Mouse (Mus musculus) cerebellum, adult 9-11 months (tissue): ENCODE results near the gene Parp1.
A peak's percentile ranks its signal among the peaks of the same experiment; 100 is the strongest.
"Not testable (repeated sequence)": the region's sequence is repeated elsewhere in the genome, so short reads cannot be mapped to it uniquely, and the experiment has no call there.

Source experiments
- DNase-seq: peaks from one replicate; pipeline ENCODE4 v3.0.0; 2022

The Parp1 gene

DNA sequence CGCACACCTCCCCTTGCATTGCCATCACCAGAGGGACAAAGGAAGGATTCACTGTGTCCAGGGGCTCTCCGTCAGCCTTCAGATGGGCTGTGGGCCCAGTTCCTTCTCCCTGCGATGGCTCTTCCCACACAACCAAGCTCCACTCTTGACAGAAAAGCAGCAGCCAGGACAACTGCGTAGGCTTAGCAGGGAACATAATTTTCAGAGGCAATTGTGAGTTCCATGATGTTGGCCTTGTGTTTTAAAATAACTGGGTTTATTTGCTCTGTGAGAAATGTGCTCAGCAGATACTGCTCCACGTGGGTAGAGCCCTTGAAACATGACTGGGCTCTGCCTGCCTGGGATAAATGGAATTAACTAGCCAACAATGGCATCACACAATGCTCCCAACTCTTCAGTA lies 3.8 kb upstream of the Parp1 start:
- no peak for DNase-seq

DNA sequence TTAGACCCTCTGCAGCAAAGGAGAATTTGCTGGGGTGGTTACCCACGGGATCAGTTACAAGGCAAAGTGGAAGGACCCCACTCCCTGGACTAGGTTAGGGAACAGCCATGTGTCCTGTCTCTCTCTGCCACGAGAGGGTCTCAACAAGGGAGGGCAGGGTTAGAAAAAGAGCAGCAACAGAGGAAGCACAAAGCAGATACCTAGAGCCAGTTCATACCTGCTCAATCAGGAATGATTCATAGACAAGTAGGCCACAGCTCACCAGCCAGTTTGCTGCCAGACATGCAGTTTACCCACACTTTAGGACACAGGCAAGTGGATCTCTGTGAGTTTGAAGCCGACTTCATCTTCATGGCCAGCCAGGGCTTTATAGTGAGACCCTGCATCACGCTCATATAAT lies 963 bp upstream of the Parp1 start:
- DNase-seq, result no peak

GRCm38 (mm10) chr1:180568248-180568647 lies 476 bp upstream of the Parp1 start:
- DNase-seq, result no peak

DNA sequence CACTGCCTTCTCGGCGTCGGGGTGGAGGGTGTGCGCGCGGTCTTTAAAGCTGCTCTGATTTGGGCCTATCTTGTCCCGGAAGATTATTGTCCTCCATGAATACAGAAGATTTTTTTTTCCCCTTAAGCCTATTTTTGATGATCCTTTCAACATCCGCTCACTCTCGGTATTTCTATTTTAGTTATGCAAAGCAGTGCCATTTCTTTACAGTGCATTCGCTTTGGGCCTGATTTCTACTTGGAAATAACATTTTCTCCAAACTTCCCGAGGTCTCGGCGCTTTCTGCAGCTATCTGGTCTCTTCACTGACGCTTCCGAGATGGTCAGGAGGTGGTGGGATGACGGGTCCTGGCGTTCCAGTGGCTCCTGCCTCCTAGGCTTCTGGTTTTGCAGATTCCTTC lies 729 bp downstream of the Parp1 start:
- DNase-seq, result no peak

DNA sequence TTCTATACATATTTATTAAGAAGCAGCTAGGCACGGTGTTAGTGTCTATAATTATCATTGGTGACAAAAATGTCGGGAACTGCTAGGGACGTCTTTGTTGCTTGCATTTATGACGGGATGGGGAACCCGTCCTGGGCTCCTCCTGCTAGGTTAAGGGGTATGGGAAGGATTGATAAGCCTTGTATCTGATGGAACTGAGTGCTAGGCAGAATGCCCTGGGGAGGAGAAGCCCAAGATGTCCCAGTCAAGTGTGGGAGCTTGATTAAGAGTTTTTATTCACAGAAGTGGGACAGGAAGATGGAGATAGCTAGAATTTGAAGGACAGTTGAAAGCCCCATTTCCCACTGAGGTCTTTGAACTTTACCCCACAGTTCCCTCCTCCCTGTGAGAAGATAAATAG lies 1.5 kb downstream of the Parp1 start:
- no peak for DNase-seq

DNA sequence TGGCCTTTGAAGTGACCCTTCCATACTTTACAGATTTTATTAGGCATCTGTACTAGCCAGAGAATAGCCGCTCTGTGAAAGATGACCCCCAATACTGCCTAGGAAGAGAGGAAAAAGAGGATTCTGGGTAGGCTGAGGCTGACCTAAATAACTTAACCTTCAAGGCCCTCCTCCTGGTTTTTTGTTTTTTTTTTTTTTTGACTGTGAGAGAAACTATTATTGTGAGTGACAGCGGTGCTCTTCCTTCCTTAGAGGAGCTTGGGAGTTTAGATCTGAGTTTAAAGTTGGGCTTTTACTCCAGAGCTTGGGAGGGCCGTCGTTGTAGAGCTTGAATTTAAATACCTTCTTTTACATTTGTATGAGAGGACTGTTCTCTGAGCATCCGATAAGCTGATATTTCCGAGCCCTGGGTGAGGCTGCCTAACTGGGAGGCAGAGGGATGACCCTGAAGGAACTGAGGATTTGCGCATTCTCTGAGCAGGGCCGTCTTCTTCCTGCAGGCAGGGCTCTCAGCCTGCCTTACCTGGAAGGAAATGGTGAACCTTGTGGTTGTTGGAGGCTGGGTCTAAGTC lies 2.4 kb downstream of the Parp1 start:
- no peak for DNase-seq

DNA sequence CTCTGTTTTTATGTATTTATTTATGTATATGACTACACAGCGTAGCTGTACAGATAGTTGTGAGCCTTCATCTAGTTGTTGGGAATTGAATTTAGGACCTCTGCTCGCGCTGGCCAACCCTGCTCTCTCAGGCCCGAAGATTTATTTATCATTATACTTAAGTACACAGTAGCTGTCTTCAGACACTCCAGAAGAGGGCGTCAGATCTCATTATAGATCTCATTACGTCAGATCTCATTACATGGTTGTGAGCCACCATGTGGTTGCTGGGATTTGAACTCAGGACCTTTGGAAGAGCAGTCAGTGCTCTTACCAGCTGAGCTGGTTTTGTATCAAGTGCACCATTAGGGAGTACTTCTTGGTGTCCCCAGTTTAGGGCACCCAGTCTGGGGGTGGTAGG lies 3.0 kb downstream of the Parp1 start:
- DNase-seq, result not testable (repeated sequence)

DNA sequence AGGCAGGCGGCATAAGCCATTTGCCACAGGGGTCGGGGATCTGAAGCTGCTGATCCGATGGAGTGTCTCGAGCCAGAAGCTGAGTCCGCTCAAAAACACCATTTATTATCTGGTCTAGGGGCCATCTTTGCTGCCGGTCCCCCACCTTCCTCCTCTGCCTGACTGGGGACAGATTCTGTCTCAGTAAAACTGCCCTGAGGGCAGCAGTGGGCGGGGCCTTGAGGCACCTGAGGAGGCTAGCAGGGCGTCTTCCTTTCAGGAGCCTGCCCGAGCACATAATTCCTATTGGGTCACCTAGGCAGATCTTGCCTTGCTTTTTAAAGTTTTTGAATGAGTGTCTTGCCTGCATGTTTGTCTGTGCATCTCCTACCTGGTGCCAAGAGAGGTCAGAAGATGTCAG lies 3.4 kb downstream of the Parp1 start:
- no peak for DNase-seq

- DNase-seq, result no peak
These were observed 7.8 kb downstream of the Parp1 start for GRCm38 (mm10) chr1:180576524-180576923.

DNA sequence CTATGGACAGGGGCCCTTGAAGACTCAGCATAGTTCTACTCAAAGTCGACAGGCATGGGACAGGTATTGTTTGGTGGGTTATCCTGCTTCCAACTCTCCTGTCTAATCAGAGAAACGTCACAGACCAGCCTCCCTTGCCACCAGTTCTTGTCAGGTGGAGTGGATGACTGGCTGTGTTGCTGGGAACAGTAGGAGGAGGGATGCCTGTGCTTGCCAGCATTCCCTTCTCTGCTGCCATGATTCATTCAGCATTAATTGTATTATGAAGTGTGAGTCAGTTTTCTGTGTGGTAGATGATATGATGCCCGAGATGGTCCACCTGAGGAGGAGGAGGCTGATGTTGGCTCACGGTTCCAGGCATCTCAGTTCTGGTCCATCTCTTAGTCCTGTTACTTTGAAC lies 9.1 kb downstream of the Parp1 start:
- no peak for DNase-seq

- no peak for DNase-seq
These were observed 19.2 kb downstream of the Parp1 start for GRCm38 (mm10) chr1:180587792-180588442.

- no peak for DNase-seq
These were observed 31.9 kb downstream of the Parp1 start for GRCm38 (mm10) chr1:180600578-180600977.

DNA sequence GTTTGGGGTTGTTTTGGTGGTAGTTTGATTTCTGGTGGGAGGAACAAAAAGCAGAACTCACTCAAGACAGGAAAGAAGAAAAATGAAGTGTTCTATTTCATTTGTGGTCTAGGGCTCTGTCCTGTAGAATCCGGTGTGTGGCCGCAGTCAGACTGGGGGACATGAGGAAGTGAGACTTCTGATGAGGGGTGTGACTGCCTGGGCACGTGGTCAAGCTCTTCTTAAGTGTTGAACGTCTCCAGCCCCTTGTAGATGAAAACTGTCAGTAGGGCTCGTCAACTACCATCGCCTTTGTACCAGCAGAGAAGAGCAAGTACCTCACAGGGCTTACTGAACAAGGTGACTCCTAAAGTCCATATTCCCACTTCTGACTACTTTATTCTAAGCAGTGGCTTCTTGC lies 33.1 kb downstream of the Parp1 start:
- DNase-seq, result no peak

- peak; percentile 85 for DNase-seq
These were observed 35.9 kb downstream of the Parp1 start for GRCm38 (mm10) chr1:180604579-180604978.

DNA sequence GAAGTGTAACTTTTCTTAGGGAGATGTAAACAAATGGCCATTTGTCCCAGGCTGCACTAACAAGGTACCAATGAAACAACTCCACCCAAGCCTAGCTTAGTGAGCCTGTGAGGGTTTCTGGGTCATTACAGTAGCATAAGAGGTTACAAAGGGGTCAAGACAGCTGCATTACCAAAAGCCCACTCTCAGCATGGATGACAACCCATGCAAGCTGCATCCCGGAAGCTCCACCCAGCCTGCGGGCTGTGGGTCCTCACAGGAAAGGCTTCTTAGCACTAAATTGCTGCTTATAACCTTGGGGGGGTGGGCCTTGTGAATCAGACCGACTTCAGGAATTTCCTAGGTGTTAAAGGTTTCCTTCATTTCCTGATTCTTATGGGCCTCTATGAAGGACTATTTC lies 37.4 kb downstream of the Parp1 start:
- no peak for DNase-seq

DNA sequence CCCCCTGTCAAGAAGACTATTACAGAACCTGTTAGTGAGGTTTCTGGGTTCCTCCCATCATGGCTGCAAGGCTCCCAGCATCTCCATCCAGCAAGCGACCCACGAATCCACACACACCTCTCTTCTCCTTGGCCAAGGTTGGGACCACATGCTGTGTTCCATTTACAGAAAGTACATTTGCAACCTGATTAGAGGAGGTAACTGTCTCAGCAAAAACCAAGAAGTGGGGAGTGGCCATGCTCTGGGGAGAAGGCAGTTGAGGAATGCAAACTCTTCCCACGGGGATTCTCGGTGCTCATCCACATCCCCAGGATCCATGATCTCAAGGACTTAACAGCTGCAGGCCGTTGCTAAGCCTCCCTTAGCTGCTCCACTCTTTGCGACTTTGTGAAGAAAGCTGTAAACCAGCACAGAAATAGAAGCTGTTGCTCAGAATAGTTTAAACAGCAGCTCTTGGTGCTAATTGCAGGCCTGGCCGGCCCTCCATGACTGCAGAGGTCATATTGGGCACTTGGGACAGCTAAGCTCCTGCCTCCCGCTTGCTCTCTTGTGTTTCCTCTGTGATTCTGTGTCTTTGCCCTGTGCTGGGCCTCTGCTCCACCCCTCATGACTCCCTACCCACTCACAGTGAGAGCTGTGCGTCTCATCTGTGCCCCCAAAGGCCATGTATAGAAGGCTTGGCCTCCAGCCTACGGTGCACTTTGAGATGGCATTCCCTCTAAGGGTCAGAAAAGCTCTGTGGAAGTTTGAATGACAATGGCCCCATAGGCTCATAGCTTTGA lies 38.3 kb downstream of the Parp1 start:
- no peak for DNase-seq

DNA sequence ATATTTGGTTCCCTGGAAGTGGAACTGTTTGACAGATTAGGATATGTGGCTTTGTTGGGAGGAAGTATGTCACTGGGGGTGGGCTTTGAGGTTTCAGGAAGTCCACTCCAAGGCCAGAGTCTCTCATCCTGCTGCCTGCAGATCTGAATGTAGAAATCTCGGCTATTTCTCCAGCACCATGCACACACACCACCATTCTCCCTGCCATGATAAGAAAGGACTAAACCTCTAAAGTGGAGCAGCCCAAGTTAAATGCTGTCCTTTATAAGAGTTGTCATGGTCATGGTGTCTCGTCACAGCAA lies 38.8 kb downstream of the Parp1 start:
- no peak for DNase-seq

DNA sequence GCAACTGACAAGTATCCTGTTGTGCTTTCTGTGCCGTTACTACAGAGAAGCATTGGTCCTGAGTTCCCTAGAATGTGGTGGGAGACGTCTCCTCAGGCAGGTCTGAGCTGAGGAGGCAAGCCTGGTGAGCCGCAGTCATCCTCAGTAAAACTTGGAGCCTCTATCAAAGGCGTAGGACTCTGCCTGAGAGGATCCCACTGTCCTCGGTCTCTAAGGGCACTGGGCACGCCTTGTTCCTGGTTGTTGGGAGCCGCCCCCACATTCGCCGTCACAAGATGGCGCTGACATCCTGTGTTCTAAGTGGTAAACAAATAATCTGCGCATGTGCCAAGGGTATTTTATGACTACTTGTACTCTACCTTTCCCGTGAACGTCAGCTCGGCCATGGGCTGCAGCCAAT lies 43.1 kb downstream of the Parp1 start:
- DNase-seq, result not testable (repeated sequence)

DNA sequence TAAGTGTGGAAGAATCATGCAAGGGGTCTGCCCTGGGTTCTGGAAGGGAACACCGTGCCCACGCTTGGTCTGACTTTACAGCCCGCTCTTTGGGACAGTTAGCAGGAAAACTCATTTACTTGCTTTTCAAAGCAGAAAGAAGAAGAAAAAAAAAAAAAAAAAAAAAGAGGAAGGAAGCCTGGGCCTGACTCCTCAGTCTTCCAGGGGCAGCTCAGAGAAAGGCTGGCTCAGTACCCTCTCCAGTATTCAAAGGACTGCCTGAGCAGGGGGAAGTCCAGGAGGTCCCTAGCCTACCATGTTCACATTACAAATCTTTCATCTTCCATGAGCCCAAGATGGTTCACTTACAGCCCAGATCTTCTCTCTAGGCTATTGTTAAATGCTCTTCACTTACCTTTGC lies 48.0 kb downstream of the Parp1 start:
- no peak for DNase-seq

- DNase-seq, result no peak
These were observed 53.7 kb downstream of the Parp1 start for GRCm38 (mm10) chr1:180622389-180622788.

DNA sequence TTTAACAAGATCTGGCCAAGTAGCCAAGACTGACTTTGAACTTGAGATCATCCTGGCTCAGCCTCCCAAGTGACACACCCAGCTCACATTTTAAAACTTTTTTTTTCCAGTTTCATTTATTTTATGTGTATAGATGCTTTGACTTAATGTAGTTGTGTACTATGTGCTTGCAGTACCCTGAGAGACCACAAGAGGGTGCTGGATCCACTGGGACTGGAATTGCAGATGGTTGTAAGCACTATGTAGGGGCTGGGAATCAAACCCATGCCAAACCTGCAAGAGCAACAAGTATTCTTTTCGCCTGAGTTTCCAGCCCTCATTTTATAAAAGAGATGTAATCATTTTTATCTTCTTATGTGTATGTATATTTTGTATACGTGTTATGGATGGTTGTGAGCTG lies 55.2 kb downstream of the Parp1 start:
- no peak for DNase-seq

DNA sequence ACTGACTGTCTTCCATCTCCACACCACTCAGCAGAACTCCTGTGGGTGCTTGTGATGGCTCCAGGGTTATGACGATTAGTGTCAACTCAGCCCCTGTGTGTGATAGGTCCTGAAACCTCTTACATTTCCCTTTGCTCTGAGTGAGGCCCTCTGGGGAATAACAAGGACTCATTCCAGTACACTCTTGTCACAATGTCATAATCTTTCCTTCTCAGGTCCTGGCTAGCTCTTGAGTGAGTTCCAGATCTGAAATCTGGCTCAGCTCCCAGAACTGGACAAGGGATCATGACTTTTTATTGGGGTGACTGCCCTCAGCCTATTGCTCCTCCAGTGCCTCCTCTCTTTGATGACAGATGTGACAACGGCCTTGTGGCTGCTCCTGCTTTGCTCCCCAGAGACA lies 57.4 kb downstream of the Parp1 start:
- no peak for DNase-seq

GRCm38 (mm10) chr1:180637796-180638195 lies 69.1 kb downstream of the Parp1 start:
- not testable (repeated sequence) for DNase-seq
